Mouse (Mus musculus): Measurements from ENCODE around the gene Best1.

DNA sequence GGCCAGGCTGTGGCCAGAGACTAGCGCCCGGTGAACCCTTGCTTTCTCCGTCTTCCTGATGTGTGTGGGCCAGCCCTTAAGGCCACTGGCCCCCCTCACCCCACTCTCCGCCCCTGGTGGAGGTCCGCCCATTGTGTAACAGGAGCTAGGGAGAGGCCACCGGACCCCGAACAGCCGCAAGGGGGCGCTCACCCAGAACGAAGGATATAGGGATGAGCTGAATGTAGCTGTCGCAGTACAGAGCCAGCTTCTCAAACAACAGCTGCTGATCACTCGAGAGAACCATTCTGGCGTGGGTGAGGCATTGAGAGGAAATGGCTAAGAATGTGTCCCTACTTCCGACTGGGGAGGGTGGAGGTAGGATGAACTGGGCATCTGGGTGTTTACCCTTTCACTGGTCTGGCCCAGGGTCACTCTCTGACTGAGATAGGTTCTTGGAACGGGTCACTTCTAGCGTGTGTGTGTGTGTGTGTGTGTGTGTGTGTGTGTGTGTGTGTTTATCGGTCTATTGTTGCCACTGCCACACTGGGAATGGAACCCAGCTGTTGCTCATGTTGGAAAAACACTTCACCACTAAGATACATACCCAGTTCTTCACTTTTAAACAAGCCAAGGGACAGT lies 8.3 kb downstream of the Best1 start:
- TF ChIP-seq CTCF (IDR thresholded peaks at IDR 0.05; ENCODE audit: borderline replicate concordance, insufficient read depth, low read length), result peak; percentile 48
- TF ChIP-seq POLR2A (IDR thresholded peaks at IDR 0.05; ENCODE audit: low read depth, low read length), result no peak
